Mouse (Mus musculus): ENCODE measurements around the gene Igfbp7. TPM values are rescaled to one million over a fixed set of nuclear protein-coding genes. Genes with fewer than 3 reads are reported as not detected.

Gene Igfbp7
- polyA plus RNA-seq, 1 experiment from 2014 or later: 30.9 TPM

DNA sequence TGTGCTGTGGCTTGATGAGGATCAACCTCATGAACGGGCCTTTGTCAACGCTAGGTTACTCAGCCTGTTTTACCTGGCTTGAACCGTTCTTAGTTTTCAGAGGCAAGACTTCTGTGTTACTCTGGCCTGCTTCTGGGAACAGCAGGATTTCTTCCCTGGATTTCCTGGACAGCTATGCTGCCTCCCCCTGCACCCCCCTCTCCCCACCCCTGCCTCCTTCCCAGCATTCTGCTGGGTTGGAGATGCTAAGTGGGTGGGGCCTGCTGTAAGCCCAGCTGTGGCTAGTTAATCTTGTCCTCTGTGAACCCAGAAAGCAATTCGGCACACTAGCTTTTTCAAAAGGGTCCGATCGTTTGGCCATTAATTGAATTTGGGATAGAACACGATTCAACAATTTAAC is 7.7 kb downstream of the Igfbp7 start:
- ATAC-seq (ENCODE audit: low read depth): no peak
- no peak overlapping the region for H3K27ac ChIP-seq (ENCODE audit: low read length)
- no peak overlapping the region for H3K4me2 ChIP-seq (ENCODE audit: low read depth, low read length)
- 70% methylated on average over 7 of the region's 7 CpGs for WGBS (ENCODE audit: insufficient replicate concordance)
- no peak overlapping the region for H3K4me3 ChIP-seq (ENCODE audit: low read depth, low read length)
- H3K9me3 ChIP-seq (replicated peaks; ENCODE audit: control insufficient read depth, low read length): no peaks in the 10 kb centered on the region
- H3K4me1 ChIP-seq (ENCODE audit: control insufficient read depth, low read depth, low read length): no peaks in the 10 kb centered on the region
- H3K9ac ChIP-seq (ENCODE audit: low read depth, low read length): no peak overlapping the region
- H3K27me3 ChIP-seq (ENCODE audit: control insufficient read depth, insufficient read depth, low read depth, low read length): no peaks in the 10 kb centered on the region
- H3K36me3 ChIP-seq (ENCODE audit: control insufficient read depth, insufficient read depth): no peaks in the 10 kb centered on the region

DNA sequence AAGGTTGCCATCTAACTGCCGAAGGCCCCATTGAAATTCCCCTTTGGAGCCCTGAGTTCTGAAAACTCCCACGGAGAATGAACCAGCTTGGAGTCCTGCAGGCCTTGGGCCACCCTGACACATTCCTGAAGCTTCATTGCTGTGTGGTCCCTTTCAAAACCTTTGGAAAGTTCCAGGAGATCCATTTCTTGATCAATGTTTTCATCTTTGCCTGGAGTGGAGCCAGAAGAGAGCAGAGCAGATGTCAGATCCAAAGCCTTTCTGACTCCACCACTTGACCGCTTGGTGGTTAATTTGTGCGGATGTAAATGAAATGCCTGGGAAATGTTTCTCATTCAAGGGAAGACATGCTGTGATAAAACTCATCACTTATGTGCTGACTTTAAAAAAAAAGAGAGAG is 8.8 kb downstream of the Igfbp7 start:
- Histone ChIP-seq H3K36me3 (ENCODE audit: control insufficient read depth, insufficient read depth) (no peaks in the 10 kb centered on the region), H3K27ac (ENCODE audit: low read length) (no peak overlapping the region), H3K9ac (ENCODE audit: low read depth, low read length) (no peak overlapping the region), H3K4me2 (ENCODE audit: low read depth, low read length) (no peak overlapping the region), H3K27me3 (ENCODE audit: control insufficient read depth, insufficient read depth, low read depth, low read length) (no peaks in the 10 kb centered on the region), H3K4me1 (ENCODE audit: control insufficient read depth, low read depth, low read length) (no peaks in the 10 kb centered on the region), H3K9me3 (replicated peaks; ENCODE audit: control insufficient read depth, low read length) (no peaks in the 10 kb centered on the region), H3K4me3 (ENCODE audit: low read depth, low read length) (no peak overlapping the region)
- ATAC-seq (ENCODE audit: low read depth): no peak
- 75% methylated on average over 4 of the region's 4 CpGs for WGBS (ENCODE audit: insufficient replicate concordance)

DNA sequence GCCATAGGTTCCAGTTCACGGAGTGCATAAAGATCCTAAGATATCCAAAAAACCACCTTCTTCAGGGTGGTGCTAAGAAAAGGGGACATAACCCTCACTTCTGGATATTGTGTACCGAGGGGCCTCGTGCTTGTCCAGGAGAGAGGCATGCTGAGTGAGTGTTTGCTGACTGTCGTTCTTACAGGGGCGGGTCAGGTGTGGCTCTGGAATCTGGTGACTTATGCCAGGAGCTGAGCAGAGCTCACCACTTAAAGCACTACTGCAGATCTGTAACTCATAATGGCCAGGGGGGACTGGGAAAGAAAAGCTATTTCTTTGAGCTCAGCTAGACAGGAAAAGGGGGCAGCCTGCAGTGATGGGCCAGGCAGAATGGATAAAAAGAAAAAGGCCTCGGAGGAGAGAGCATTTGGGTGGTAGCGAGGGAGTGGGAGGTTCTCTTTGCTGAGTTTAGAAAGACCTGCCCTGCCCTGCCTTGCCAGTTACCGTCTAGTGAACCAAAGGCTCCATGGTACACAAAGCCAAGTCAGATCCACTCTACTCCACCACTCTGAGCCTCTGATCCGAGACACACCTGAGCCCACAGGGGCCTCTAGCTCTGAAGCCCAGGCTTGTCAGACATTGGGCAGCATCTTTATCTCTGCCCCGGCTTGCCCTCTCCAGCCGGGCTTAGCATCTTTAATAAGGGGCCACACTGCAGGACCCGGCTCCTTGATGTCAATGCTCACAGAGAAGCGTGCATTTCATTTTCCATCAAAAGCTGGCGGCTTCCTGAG is 9.4 kb downstream of the Igfbp7 start:
- 61% methylated on average over 14 of the region's 14 CpGs for WGBS (ENCODE audit: insufficient replicate concordance)
- H3K4me2 ChIP-seq (ENCODE audit: low read depth, low read length): no peak overlapping the region
- ATAC-seq (ENCODE audit: low read depth): no peak
- no peak overlapping the region for H3K4me3 ChIP-seq (ENCODE audit: low read depth, low read length)
- no peak overlapping the region for H3K9ac ChIP-seq (ENCODE audit: low read depth, low read length)
- no peak overlapping the region for H3K27ac ChIP-seq (ENCODE audit: low read length)
- H3K36me3 ChIP-seq (ENCODE audit: control insufficient read depth, insufficient read depth): no peaks in the 10 kb centered on the region
- H3K9me3 ChIP-seq (replicated peaks; ENCODE audit: control insufficient read depth, low read length): no peaks in the 10 kb centered on the region
- H3K27me3 ChIP-seq (ENCODE audit: control insufficient read depth, insufficient read depth, low read depth, low read length): no peaks in the 10 kb centered on the region
- H3K4me1 ChIP-seq (ENCODE audit: control insufficient read depth, low read depth, low read length): no peaks in the 10 kb centered on the region

DNA sequence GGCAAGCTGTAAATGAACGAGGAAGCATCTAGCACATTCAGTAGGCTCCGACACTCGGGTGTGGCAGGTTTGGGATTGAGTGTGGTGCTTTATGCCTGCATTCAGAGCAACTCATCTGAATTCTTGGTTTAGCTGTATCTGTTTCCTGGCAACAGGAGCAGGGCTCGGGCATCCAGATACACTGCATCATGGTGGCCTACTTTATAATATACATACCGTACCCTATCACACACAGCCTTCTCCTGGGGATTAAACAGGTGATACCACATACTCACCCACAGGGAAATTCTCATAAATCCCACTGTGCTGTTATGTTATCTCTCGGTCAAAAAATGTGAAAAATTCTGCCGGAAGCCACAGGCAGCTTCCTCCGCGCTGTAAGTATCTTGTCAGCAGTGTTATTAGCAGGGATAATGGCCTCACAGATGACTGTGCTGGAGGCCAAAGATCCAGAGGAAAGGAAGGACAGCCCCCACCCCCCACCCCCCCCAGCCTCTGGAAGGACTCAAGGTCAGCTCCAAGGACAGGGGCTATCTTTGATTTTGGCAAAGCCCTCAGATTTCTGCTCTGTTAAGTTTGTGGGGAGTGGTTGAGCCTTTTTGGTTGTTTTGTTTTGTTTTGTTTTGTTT is 13.7 kb downstream of the Igfbp7 start:
- Histone ChIP-seq H3K4me3 (ENCODE audit: low read depth, low read length) (no peak overlapping the region), H3K4me2 (ENCODE audit: low read depth, low read length) (no peak overlapping the region), H3K27ac (ENCODE audit: low read length) (no peak overlapping the region), H3K27me3 (ENCODE audit: control insufficient read depth, insufficient read depth, low read depth, low read length) (no peaks in the 10 kb centered on the region), H3K36me3 (ENCODE audit: control insufficient read depth, insufficient read depth) (no peaks in the 10 kb centered on the region), H3K4me1 (ENCODE audit: control insufficient read depth, low read depth, low read length) (no peaks in the 10 kb centered on the region), H3K9ac (ENCODE audit: low read depth, low read length) (no peak overlapping the region), H3K9me3 (replicated peaks; ENCODE audit: control insufficient read depth, low read length) (no peaks in the 10 kb centered on the region)
- WGBS (ENCODE audit: insufficient replicate concordance): 64% methylated on average over 9 of the region's 9 CpGs
- no peak for ATAC-seq (ENCODE audit: low read depth)

DNA sequence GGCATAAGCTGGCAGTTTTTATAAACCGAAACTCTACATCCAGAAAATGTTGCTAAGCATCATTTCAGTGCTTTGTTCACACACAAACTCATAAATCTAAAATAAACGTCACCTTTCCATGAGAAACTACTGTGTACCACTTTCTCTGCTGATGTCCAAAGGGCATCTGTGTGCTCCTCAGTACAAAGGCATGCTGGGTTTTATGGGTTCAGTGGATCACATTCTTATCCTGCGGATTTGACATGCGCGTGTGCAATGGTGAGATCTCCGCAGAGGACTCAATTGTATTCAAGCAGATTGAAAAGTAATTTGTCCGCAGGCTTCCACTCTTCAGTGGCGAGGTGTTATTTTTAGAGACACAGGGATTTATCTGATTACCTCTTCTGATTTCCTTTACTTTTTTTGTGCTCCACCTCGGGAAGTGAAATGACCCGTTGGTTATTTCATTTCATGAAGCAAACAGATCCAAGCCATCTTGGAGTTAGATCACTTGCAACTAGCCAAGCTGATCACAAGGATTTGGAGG is 14.7 kb downstream of the Igfbp7 start:
- H3K4me2 ChIP-seq (ENCODE audit: low read depth, low read length): no peak overlapping the region
- H3K27me3 ChIP-seq (ENCODE audit: control insufficient read depth, insufficient read depth, low read depth, low read length): no peaks in the 10 kb centered on the region
- no peaks in the 10 kb centered on the region for H3K36me3 ChIP-seq (ENCODE audit: control insufficient read depth, insufficient read depth)
- no peak overlapping the region for H3K9ac ChIP-seq (ENCODE audit: low read depth, low read length)
- ATAC-seq (ENCODE audit: low read depth): no peak
- H3K4me1 ChIP-seq (ENCODE audit: control insufficient read depth, low read depth, low read length): no peaks in the 10 kb centered on the region
- no peaks in the 10 kb centered on the region for H3K9me3 ChIP-seq (replicated peaks; ENCODE audit: control insufficient read depth, low read length)
- no peak overlapping the region for H3K27ac ChIP-seq (ENCODE audit: low read length)
- 68% methylated on average over 10 of the region's 10 CpGs for WGBS (ENCODE audit: insufficient replicate concordance)
- H3K4me3 ChIP-seq (ENCODE audit: low read depth, low read length): no peak overlapping the region

DNA sequence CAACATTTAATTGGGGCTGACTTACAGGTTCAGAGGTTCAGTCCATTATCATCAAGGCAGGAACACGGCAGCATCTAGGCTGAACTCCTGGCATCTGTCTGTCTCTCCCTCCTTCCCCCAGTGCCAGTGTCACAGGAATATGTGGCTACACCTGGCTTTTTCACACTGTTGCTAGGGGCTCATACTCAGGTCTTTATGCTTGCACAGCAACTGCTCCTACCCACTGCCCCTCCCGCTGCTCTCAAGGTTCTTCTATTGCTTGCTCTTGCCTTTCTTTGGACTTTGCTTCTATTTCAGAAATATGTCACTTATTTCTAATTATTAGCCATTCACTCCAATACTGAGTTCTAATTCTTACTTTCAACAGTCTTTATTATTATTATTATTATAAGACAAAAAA is 17.6 kb downstream of the Igfbp7 start:
- no peak overlapping the region for H3K4me2 ChIP-seq (ENCODE audit: low read depth, low read length)
- H3K9me3 ChIP-seq (replicated peaks; ENCODE audit: control insufficient read depth, low read length): no peaks in the 10 kb centered on the region
- H3K4me1 ChIP-seq (ENCODE audit: control insufficient read depth, low read depth, low read length): no peaks in the 10 kb centered on the region
- no peak for ATAC-seq (ENCODE audit: low read depth)
- no peak overlapping the region for H3K27ac ChIP-seq (ENCODE audit: low read length)
- no peak overlapping the region for H3K4me3 ChIP-seq (ENCODE audit: low read depth, low read length)
- no peak overlapping the region for H3K9ac ChIP-seq (ENCODE audit: low read depth, low read length)
- H3K36me3 ChIP-seq (ENCODE audit: control insufficient read depth, insufficient read depth): no peaks in the 10 kb centered on the region
- 73% methylated on average over 2 of the region's 2 CpGs for WGBS (ENCODE audit: insufficient replicate concordance)
- no peaks in the 10 kb centered on the region for H3K27me3 ChIP-seq (ENCODE audit: control insufficient read depth, insufficient read depth, low read depth, low read length)

DNA sequence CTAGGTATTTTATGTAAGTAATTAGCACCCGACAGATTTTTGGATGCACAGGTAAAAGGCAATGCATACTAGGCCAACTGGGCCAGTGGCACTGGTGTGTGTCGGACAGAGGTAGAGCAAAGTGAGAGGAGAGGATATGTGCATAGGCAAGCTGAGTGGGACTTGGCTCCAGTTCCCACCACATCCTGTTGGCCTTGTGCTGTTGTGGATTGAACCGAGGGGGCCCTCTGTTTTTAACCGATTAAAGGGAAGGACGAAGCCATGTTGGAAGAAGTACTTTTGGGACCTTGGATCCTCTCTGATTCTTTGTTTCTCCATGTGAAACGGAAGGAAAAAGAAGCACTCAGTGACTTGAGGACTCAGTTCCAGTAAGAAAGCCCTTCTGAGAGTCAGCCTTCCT is 19.5 kb downstream of the Igfbp7 start:
- no peak for ATAC-seq (ENCODE audit: low read depth)
- no peak overlapping the region for H3K4me2 ChIP-seq (ENCODE audit: low read depth, low read length)
- H3K4me3 ChIP-seq (ENCODE audit: low read depth, low read length): no peak overlapping the region
- no peak overlapping the region for H3K27ac ChIP-seq (ENCODE audit: low read length)
- no peaks in the 10 kb centered on the region for H3K9me3 ChIP-seq (replicated peaks; ENCODE audit: control insufficient read depth, low read length)
- H3K9ac ChIP-seq (ENCODE audit: low read depth, low read length): no peak overlapping the region
- H3K27me3 ChIP-seq (ENCODE audit: control insufficient read depth, insufficient read depth, low read depth, low read length): no peaks in the 10 kb centered on the region
- 57% methylated on average over 6 of the region's 6 CpGs for WGBS (ENCODE audit: insufficient replicate concordance)
- peaks cover 5% of the 10 kb centered on the region for H3K4me1 ChIP-seq (ENCODE audit: control insufficient read depth, low read depth, low read length)
- no peaks in the 10 kb centered on the region for H3K36me3 ChIP-seq (ENCODE audit: control insufficient read depth, insufficient read depth)

DNA sequence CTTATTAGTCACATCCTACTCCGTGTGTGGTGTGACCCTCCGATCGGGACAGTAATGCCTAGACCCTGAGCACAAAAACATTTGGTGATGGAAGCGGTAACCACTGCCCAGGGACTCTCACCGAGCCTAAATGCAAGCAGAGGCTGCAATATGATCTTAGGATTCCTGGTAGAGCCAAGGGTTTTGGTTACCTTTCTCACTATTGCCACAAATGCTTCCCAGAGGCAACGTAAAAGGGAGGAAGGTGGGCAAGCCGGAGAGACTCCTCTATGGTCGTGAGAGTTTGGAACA is 20.5 kb downstream of the Igfbp7 start:
- H3K4me1 ChIP-seq (ENCODE audit: control insufficient read depth, low read depth, low read length): peaks cover 5% of the 10 kb centered on the region
- no peak overlapping the region for H3K4me3 ChIP-seq (ENCODE audit: low read depth, low read length)
- 66% methylated on average over 8 of the region's 8 CpGs for WGBS (ENCODE audit: insufficient replicate concordance)
- no peaks in the 10 kb centered on the region for H3K27me3 ChIP-seq (ENCODE audit: control insufficient read depth, insufficient read depth, low read depth, low read length)
- no peak overlapping the region for H3K4me2 ChIP-seq (ENCODE audit: low read depth, low read length)
- H3K9ac ChIP-seq (ENCODE audit: low read depth, low read length): no peak overlapping the region
- H3K9me3 ChIP-seq (replicated peaks; ENCODE audit: control insufficient read depth, low read length): no peaks in the 10 kb centered on the region
- ATAC-seq (ENCODE audit: low read depth): no peak
- no peak overlapping the region for H3K27ac ChIP-seq (ENCODE audit: low read length)
- H3K36me3 ChIP-seq (ENCODE audit: control insufficient read depth, insufficient read depth): no peaks in the 10 kb centered on the region

DNA sequence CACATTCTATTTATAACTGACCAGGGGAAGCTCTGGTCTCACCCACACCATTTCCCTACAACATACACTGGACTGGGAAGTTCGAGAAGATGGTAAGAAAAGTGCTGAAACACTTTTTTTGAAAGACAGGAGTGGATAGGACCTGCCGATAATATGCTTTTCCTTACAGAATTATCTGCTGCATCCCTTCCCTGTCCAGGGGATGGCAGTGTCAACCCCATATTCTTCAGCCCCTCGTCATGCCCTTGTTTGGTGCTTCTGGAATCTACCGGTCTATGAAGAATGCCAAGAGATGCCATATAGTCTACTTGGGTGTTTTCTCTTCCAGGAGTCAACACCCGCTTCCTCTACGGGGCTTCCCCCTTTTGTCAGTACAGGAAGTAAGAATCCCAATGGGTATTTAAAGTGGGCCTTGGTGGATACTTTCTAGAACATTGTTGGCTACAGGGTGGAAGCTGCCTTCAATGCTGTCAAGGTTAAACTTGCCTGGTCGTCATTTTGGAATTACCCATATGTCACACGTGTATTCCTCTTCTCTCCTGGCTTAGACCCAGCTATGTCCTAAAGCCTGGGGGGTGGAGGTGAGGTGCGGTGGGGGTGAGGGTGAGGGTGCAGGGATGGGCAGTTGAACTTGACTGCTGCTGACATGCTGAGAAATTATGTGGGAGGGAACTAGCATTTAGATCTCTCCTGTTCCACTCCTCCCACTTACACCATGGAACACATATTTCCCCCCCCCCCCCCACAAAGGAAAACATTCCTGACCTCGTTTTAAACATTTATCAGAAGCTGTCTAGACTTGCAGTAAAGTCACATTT is 21.0 kb downstream of the Igfbp7 start:
- 24% methylated on average over 10 of the region's 10 CpGs for WGBS (ENCODE audit: insufficient replicate concordance)
- Histone ChIP-seq H3K4me3 (ENCODE audit: low read depth, low read length) (no peak overlapping the region), H3K36me3 (ENCODE audit: control insufficient read depth, insufficient read depth) (no peaks in the 10 kb centered on the region), H3K9me3 (replicated peaks; ENCODE audit: control insufficient read depth, low read length) (no peaks in the 10 kb centered on the region), H3K27me3 (ENCODE audit: control insufficient read depth, insufficient read depth, low read depth, low read length) (no peaks in the 10 kb centered on the region), H3K9ac (ENCODE audit: low read depth, low read length) (no peak overlapping the region), H3K4me1 (ENCODE audit: control insufficient read depth, low read depth, low read length) (peaks cover 5% of the 10 kb centered on the region), H3K27ac (ENCODE audit: low read length) (no peak overlapping the region), H3K4me2 (ENCODE audit: low read depth, low read length) (no peak overlapping the region)
- peak; percentile 16; the same call in 1 of the 2 replicates for ATAC-seq (ENCODE audit: low read depth)
